Mouse (Mus musculus) urinary bladder, postnatal 36 days (tissue): ENCODE results near the gene B3gnt2.
A peak's percentile ranks its signal among the peaks of the same experiment; 100 is the strongest.

ENCODE experiments used
- DNase-seq, 2 experiments: peaks; one replicate each; pipeline ENCODE4 v3.0.0; 2022; ENCODE audit warnings: low spot score in 2 of 2, mixed read lengths in 1 of 2

The B3gnt2 gene

GRCm38 (mm10) chr11:22815143-22815542 lies 45.6 kb downstream of the B3gnt2 start:
- no peak for DNase-seq

DNA sequence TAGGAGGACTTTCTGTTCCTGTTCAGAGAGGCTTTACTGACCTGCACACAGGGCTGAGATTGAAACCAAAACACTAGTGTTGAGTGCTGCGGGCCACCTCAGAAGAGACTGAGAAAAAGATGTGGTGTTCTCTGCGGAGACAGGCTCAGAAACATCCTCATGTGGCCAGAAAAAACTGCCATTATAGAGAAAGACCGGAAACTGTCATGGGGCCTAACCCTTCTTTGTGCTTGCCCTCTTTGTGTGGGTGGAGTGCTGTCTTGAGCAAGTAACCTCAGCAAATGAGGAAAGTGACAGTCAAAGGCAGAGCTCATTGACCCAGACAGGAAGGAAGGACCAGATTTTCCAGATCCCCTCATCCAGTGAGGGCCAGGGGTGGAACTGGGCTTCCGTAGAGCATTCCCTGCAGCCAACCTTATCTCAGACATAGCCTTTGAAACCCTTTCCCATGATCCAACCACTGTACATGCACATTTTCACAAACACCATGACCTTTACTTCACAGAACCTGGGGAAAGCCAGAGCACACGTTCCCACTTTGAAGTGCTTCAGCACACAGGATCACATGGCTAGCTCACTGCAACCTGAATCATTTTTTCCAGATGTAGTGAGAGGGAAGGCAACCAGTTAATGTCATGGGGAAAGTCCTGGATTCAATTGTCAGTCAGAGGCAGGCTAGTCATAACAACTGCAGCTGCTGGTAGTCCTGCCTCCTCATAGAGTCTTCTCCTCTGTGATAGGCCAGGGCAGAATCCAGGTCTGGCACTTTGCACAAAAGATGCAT lies 46.6 kb downstream of the B3gnt2 start:
- no peak for DNase-seq

DNA sequence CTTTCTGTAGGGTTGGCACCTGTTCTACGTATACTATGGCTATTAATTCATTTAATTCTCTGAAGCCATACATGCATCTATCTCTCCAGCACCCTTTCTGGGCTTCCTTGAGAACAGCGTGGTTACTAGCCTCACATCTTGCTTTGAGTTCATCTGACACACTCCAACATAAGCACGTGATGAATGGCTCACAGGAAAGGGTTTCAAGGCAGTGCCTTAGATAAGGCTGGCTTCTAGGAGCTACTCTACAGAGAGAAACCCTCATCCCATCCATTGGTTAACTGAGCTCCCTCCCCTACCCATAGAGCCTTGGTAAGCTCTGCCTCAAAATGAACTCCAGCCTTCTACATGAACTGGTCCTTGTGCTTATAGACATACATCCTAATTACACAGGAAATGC lies 47.3 kb downstream of the B3gnt2 start:
- DNase-seq: no peak

- DNase-seq: no peak
Measured at GRCm38 (mm10) chr11:22811413-22811812, 49.3 kb downstream of the B3gnt2 start.

- DNase-seq: no peak
Measured at GRCm38 (mm10) chr11:22809465-22810096, 51.2 kb downstream of the B3gnt2 start.

GRCm38 (mm10) chr11:22808040-22808439 lies 52.7 kb downstream of the B3gnt2 start:
- DNase-seq: no peak

GRCm38 (mm10) chr11:22805171-22805570 lies 55.6 kb downstream of the B3gnt2 start:
- no peak for DNase-seq

GRCm38 (mm10) chr11:22799987-22800424 lies 60.8 kb downstream of the B3gnt2 start:
- DNase-seq: no peak

GRCm38 (mm10) chr11:22798916-22799315 lies 61.8 kb downstream of the B3gnt2 start:
- no peak for DNase-seq

- no peak for DNase-seq
Measured at GRCm38 (mm10) chr11:22794734-22795133, 66.0 kb downstream of the B3gnt2 start.

DNA sequence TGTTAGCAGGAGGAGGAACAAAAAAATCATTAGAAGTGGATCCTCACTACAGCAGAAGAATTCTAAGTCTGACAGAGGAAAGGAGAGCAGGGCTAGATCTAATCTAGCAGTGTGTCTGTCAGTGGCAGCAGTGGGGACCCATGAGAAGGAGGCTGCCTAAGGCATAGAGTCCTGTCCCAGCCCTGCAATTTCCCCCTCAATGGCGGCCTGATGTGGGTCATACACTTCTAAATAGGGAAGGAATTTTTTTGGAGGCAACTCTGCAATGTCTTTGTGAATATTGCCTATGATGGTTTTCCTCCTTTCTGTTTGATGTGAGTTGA lies 66.9 kb downstream of the B3gnt2 start:
- no peak for DNase-seq

DNA sequence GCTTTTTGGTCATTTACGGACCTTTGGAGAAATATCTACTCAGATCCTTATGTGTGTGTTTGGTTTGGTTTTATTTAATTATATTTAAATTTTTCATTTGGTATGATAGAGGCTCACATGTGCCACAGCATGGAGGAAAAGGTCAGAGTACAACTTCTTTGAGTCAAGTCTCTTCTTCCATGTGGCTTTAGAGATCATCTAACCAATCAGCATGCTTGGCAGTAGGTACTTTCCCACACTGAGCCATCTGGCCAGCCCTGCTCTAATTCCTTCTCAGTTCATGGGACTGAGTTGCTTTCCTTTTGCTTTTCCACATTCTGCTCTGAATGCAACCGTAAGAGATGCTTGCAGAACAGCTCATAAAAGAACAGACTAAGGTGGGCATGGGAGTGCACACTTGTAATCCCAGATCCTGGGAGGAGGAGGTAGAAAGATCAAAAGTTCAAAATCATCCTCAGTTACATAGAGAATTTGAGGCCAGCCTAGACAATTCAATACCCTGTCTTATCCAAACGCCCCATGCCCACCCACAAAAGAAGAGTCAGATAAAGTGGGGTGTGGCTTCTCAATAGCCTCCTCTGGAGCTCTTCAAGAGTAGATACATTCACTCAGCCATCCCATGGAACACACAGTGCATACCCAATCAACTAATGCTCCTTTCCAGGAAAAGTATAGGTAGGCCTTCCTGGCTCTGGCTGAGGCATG lies 67.4 kb downstream of the B3gnt2 start:
- no peak for DNase-seq

DNA sequence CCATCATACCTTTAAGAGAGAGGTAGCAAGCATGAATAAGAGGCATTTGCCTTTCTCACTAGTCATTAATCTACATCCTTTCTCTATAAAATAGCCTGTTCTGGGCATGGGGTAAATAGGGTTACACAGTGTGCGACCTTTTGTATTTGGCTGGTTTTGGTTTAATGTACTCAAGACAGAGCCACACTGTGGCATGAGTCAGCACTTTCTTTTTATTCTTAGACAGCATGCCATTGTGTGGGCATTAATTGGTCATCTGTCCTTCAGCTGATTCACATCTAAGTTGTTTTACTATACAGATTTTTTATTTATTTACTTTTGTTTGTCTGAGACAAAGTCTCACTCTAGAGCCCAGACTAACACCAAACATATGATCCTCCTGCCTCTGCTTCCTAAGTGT lies 68.6 kb downstream of the B3gnt2 start:
- no peak for DNase-seq

- DNase-seq: no peak
Measured at GRCm38 (mm10) chr11:22791726-22792125, 69.0 kb downstream of the B3gnt2 start.

DNA sequence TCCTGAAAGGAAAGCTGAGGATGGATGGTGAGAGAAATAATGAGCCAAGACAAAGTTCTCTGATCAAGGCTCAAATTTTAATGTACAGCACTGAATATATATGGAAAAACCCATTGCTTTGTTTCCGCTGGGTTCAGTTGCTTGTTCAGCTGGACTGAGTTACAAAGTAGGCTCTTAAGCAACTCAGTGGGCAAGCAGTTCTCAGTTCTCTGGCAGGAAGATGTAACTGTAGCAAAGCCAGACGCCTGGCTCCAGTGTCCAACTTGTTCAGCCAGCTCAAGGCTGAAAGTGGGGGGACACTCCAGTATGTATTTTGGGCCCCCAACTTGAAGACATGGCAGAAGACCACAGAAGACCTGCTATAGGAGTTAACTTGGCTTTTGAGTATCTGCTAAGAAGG lies 72.9 kb downstream of the B3gnt2 start:
- no peak for DNase-seq

DNA sequence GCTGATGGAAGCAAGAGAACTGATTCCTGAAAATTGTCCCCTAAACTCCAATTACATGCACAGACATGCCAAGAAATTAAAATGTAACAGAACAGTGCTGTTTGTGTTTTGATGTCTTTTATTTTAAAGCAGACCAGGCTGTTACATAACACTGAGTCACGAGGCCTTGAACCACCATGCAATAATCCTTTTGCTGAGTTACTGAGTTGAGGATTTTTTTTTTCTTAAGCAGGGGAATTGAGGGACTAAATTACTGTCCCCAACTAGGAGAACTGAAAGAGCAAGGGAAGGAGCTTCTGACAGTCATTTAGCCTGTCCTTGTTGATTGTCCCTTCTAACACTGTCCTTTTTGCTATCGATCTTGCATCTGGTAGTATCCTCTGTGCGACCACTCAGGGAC lies 76.3 kb downstream of the B3gnt2 start:
- DNase-seq: no peak

DNA sequence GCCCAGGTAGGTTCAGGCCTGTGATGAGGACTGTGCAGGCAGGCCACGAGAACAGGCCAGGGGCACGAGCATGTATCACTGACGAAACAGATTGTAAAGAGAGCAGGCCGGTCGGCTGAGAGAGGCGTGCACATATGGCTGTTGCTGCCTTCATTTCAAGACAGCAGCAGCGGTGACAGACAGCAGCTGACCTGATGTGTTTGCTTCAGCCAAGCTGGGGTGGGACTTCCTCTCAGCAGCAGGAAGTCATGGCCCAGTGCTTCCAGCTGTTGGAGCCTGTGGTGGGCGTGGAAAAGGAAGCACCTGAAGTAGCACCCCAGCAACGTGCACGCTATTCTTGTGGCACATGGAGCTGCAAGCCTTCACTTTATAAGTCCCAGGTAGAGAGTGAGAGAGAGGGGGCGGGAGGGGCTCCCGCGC lies 78.0 kb downstream of the B3gnt2 start:
- no peak for DNase-seq

DNA sequence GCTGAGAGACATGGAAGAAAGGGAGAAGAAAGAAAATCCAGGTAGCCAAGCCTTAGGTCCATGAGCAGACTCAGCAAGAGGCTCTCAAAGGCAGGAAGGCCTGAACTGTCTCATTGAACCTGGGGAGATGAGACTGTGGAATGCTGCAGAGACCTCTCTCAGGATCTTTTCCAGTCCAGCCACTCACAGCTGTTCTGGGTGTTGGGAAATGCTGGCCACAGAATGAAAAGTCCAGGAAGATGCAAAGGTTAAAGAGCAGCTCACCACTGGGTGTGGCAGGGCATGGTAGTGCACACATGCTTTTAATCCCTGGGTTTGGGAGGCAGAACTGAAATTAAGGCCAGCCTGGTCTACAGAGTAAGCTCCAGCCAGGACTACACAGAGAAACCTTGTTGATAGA lies 79.6 kb downstream of the B3gnt2 start:
- no peak for DNase-seq

DNA sequence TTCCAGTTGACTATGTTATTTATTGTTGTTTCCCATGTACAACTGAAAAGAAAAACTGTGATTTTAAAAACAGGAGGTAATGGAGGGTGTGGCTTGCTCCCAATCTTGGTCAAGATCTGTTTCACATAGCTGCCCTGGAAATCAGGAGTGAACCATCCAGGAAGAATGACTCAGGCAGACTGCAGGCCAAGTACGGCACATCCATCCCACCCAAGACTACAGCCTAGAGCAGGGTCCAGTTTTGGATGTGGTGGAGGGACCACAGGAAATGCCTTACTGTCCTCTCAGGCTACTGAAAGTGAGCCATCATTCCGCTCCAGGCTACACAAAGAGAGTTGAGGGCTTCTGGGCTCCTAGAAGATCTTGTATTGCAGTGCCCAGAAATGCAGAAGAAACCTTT lies 80.0 kb downstream of the B3gnt2 start:
- peak; percentile 22 to 23 for DNase-seq

GRCm38 (mm10) chr11:22779821-22780551 lies 80.8 kb downstream of the B3gnt2 start:
- no peak for DNase-seq

- DNase-seq: no peak
Measured at GRCm38 (mm10) chr11:22778596-22778995, 82.2 kb downstream of the B3gnt2 start.

DNA sequence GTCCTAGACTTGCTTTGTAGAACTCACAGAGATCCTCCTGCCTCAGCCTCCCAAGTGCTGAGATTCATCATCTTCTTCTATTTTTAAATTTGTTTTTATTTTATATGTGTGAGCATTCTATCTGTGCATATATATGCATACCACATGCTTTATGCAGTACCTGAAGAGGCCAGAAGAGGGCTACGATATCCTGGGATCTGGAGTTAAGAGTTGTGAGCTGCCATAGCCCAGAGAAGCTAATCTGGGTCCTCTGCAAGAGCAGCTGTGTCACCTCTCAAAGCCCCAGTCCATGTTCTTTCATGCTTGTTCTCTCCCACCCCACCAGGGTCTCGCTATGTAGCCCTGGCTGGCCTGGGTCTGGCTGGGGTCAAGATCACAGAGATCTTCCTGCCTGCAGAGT lies 83.2 kb downstream of the B3gnt2 start:
- DNase-seq: no peak
